Mouse (Mus musculus) olfactory bulb, adult 2 months (tissue): Measurements from ENCODE around the gene Fam3c.

Experiments used
- CTCF ChIP-seq: fragments of 200-500 bp; IDR thresholded peaks from 2 replicates; pipeline ENCODE4 v1.5.1; 2012; ENCODE audit warnings: low read depth, mild to moderate bottlenecking, low read length, moderate library complexity; ENCODE audit not compliant: insufficient read depth
- POLR2A ChIP-seq: fragments of 200-500 bp; IDR thresholded peaks from 2 replicates; pipeline ENCODE4 v1.6.1; 2012; ENCODE audit warnings: mild to moderate bottlenecking, low read depth, low read length, moderate library complexity; ENCODE audit not compliant: insufficient read depth

GRCm38 (mm10) chr6:22380269-22380668 lies 24.2 kb upstream of the Fam3c start:
- no peak for TF ChIP-seq CTCF
- no peak for TF ChIP-seq POLR2A
